Mouse (Mus musculus): Measurements from ENCODE around the gene Slc38a8. TPM values are rescaled to one million over a fixed set of nuclear protein-coding genes. Genes with fewer than 3 reads are reported as not detected.

Gene Slc38a8
- polyA plus RNA-seq, 1 experiment from 2014 or later, result not detected

DNA sequence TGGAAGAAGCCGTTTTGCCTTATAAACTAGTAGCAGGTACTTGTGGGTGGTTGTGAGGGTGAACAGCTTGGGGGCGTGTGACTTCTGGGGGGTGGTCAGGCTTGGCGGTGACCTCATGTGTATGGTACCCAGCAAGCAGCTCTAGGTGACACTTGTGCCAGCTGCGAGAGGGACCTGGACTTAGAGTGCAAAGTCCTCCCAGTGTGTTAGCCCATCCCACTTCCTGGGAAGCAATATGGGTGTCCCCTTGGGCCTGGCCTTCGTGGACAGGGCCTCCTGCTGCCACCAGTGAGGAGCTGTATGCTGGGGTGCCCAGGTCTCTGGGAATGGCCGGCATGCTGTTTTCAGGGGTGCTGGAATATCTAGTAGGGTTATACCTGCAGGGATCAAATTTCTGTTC, 62.6 kb downstream of the Slc38a8 start:
- Histone ChIP-seq H3K4me3 (ENCODE audit: low read depth, low read length) (no peak overlapping the region), H3K27ac (ENCODE audit: low read length) (peak overlapping the region; percentile 21; the same call in 1 of the 2 replicates), H3K4me1 (ENCODE audit: insufficient read depth, low read depth, low read length) (peaks cover 4% of the 10 kb centered on the region; the same call in 1 of the 2 replicates), H3K9me3 (ENCODE audit: low read length) (no peaks in the 10 kb centered on the region), H3K27me3 (replicated peaks; ENCODE audit: insufficient read depth, low read length) (no peaks in the 10 kb centered on the region), H3K36me3 (ENCODE audit: insufficient read depth, low read length) (no peaks in the 10 kb centered on the region), H3K9ac (replicated peaks; ENCODE audit: low read depth) (no peak overlapping the region), H3K4me2 (replicated peaks; ENCODE audit: low read depth, low read length) (no peak overlapping the region; the same call in 1 of the 2 replicates)
- 57% methylated on average over 6 of the region's 6 CpGs for WGBS
- DNase-seq (ENCODE audit: low spot score), result no peak
- TF ChIP-seq EP300 (IDR thresholded peaks at IDR 0.05) (no peak), CTCF (IDR thresholded peaks at IDR 0.05) (no peak)
- no peak for ATAC-seq

DNA sequence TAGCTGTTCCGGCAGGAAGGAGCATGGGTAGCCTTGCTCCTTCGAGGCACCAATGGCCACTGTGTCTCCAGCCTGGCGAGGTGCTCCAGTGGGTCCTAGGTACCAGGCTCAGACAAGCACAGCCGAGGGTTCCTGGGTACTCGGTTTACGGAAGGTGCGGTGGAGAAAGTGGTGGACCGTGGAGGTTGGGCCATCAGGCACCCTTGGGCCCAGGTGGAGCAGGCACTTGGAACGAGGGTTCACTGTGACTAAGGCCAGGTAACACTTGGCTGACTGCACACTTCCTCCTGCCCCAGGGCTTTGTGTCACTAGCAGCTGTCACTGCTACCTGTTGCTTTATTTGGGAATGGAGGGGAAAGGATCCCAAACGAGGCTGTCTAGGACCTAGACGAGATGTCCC, 64.0 kb downstream of the Slc38a8 start:
- peak overlapping the region; percentile 38 for H3K4me2 ChIP-seq (replicated peaks; ENCODE audit: low read depth, low read length)
- no peaks in the 10 kb centered on the region for H3K36me3 ChIP-seq (ENCODE audit: insufficient read depth, low read length)
- H3K4me3 ChIP-seq (ENCODE audit: low read depth, low read length), result peak overlapping the region; percentile 31
- H3K4me1 ChIP-seq (ENCODE audit: insufficient read depth, low read depth, low read length), result peaks cover 4% of the 10 kb centered on the region; the same call in 1 of the 2 replicates
- peak overlapping the region; percentile 80 for H3K27ac ChIP-seq (ENCODE audit: low read length)
- H3K9me3 ChIP-seq (ENCODE audit: low read length), result no peaks in the 10 kb centered on the region
- H3K9ac ChIP-seq (replicated peaks; ENCODE audit: low read depth), result peak overlapping the region; percentile 39
- TF ChIP-seq CTCF (IDR thresholded peaks at IDR 0.05), result no peak
- no peak for TF ChIP-seq EP300 (IDR thresholded peaks at IDR 0.05)
- peak; percentile 39 for ATAC-seq
- H3K27me3 ChIP-seq (replicated peaks; ENCODE audit: insufficient read depth, low read length), result no peaks in the 10 kb centered on the region
- 51% methylated on average over 11 of the region's 11 CpGs for WGBS
- DNase-seq (ENCODE audit: low spot score), result peak; percentile 74

DNA sequence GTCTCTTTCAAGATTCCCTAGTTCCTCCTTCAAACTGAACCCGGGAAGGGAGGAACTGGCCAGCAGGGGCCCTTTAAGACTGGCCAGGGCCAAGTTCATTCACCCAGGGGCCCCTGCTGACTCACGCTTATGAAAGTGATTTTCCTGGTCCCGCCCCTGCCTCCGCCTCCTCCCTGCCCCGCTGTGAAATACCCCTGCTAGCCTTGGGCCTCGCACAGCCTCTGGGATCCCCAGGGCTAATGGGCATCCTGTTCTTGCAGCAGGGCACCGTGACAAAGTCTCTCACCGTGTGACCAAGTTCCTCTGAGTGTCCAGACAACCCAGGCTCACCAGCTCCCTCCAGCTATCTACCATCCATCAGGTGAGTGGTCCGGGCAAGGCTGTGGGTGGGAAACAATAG, 64.6 kb downstream of the Slc38a8 start:
- Histone ChIP-seq H3K27me3 (replicated peaks; ENCODE audit: insufficient read depth, low read length) (no peaks in the 10 kb centered on the region), H3K4me3 (ENCODE audit: low read depth, low read length) (peak overlapping the region; percentile 31), H3K4me1 (ENCODE audit: insufficient read depth, low read depth, low read length) (peaks cover 4% of the 10 kb centered on the region; the same call in 1 of the 2 replicates), H3K9me3 (ENCODE audit: low read length) (no peaks in the 10 kb centered on the region), H3K36me3 (ENCODE audit: insufficient read depth, low read length) (no peaks in the 10 kb centered on the region), H3K9ac (replicated peaks; ENCODE audit: low read depth) (peak overlapping the region; percentile 39), H3K4me2 (replicated peaks; ENCODE audit: low read depth, low read length) (peak overlapping the region; percentile 38), H3K27ac (ENCODE audit: low read length) (peak overlapping the region; percentile 80)
- 9% methylated on average over 9 of the region's 9 CpGs for WGBS
- DNase-seq (ENCODE audit: low spot score), result peak; percentile 89
- peak; percentile 82 for ATAC-seq
- TF ChIP-seq EP300 (IDR thresholded peaks at IDR 0.05) (peak; percentile 46; the same call in 1 of the 2 replicates), CTCF (IDR thresholded peaks at IDR 0.05) (peak; percentile 10; the same call in 1 of the 2 replicates)

DNA sequence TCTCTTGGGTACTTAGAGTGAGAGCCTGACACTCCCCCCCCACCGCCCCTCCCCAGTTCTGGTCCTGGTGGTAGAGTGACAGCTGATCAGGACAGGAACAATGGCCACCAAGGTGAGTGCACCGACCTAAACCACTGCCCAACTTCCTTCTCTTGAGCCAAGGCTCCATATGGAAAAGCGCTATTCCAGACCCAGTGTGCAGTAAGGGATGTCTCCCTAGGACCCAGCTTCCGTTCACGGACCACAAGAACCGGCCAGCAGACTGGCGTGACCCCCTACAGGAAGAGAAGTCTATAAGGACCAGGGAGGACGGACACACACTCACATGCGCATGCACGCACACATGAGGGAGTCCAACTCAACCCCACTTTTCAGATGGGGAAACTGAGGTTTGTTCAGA, 65.2 kb downstream of the Slc38a8 start:
- no peak for DNase-seq (ENCODE audit: low spot score)
- no peak overlapping the region for H3K4me3 ChIP-seq (ENCODE audit: low read depth, low read length)
- H3K4me2 ChIP-seq (replicated peaks; ENCODE audit: low read depth, low read length), result no peak overlapping the region
- no peak for ATAC-seq
- 84% methylated on average over 10 of the region's 10 CpGs for WGBS
- H3K27ac ChIP-seq (ENCODE audit: low read length), result peak overlapping the region; percentile 58; the same call in 1 of the 2 replicates
- H3K36me3 ChIP-seq (ENCODE audit: insufficient read depth, low read length), result no peaks in the 10 kb centered on the region
- H3K4me1 ChIP-seq (ENCODE audit: insufficient read depth, low read depth, low read length), result peaks cover 4% of the 10 kb centered on the region; the same call in 1 of the 2 replicates
- H3K27me3 ChIP-seq (replicated peaks; ENCODE audit: insufficient read depth, low read length), result no peaks in the 10 kb centered on the region
- H3K9me3 ChIP-seq (ENCODE audit: low read length), result no peaks in the 10 kb centered on the region
- TF ChIP-seq EP300 (IDR thresholded peaks at IDR 0.05), result no peak
- TF ChIP-seq CTCF (IDR thresholded peaks at IDR 0.05), result no peak
- H3K9ac ChIP-seq (replicated peaks; ENCODE audit: low read depth), result no peak overlapping the region

DNA sequence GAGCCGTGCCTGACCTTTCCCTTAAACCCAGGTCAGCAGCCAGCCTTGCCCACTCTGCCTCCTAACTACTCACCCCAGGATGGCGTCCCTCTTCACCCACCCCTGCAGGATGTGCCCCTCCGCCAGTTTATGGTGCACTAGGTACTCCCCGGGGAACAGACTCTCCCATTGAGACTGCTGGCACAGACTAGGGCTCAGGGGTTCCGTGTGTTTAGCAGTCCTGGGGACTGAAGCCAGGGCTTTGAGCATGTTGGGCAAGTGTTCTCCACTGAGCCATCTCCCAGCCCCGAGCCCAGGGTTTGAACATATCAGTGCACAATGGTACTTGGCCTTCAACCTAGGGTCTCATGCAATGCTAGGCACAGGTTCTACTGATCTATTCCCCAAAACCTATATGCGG, 66.0 kb downstream of the Slc38a8 start:
- DNase-seq (ENCODE audit: low spot score) (no peak), ATAC-seq (no peak)
- WGBS, result 85% methylated on average over 7 of the region's 7 CpGs
- no peaks in the 10 kb centered on the region for H3K9me3 ChIP-seq (ENCODE audit: low read length)
- no peaks in the 10 kb centered on the region for H3K36me3 ChIP-seq (ENCODE audit: insufficient read depth, low read length)
- H3K27me3 ChIP-seq (replicated peaks; ENCODE audit: insufficient read depth, low read length), result no peaks in the 10 kb centered on the region
- no peak for TF ChIP-seq EP300 (IDR thresholded peaks at IDR 0.05)
- TF ChIP-seq CTCF (IDR thresholded peaks at IDR 0.05), result no peak
- no peaks in the 10 kb centered on the region for H3K4me1 ChIP-seq (ENCODE audit: insufficient read depth, low read depth, low read length)
- H3K4me2 ChIP-seq (replicated peaks; ENCODE audit: low read depth, low read length), result no peak overlapping the region
- no peak overlapping the region for H3K27ac ChIP-seq (ENCODE audit: low read length)
- no peak overlapping the region for H3K9ac ChIP-seq (replicated peaks; ENCODE audit: low read depth)
- no peak overlapping the region for H3K4me3 ChIP-seq (ENCODE audit: low read depth, low read length)

DNA sequence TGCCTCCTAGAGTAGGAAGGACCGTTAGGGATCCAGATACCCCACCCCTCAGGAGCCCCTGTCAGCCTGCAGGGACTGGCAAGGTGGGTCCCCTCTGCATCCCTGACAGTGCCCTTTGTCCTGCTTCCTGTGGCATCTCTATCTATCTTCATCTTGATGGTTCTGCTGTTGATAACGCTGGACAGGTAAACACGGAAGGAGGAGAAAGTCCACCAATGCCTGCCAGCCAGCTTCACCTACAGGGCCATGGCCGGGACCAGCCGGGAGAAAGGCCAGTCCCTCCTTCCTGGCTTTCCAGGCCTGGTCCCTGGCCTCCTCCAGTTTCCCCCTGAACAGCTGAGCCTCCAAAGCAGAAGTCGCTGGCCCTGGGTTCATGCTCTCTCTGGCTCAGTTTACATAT, 66.9 kb downstream of the Slc38a8 start:
- no peaks in the 10 kb centered on the region for H3K9me3 ChIP-seq (ENCODE audit: low read length)
- H3K4me1 ChIP-seq (ENCODE audit: insufficient read depth, low read depth, low read length), result no peaks in the 10 kb centered on the region
- no peak overlapping the region for H3K4me3 ChIP-seq (ENCODE audit: low read depth, low read length)
- no peak overlapping the region for H3K27ac ChIP-seq (ENCODE audit: low read length)
- no peaks in the 10 kb centered on the region for H3K36me3 ChIP-seq (ENCODE audit: insufficient read depth, low read length)
- H3K4me2 ChIP-seq (replicated peaks; ENCODE audit: low read depth, low read length), result no peak overlapping the region
- no peak for ATAC-seq
- WGBS, result 75% methylated on average over 6 of the region's 6 CpGs
- TF ChIP-seq EP300 (IDR thresholded peaks at IDR 0.05) (no peak), CTCF (IDR thresholded peaks at IDR 0.05) (no peak)
- H3K9ac ChIP-seq (replicated peaks; ENCODE audit: low read depth), result no peak overlapping the region
- no peaks in the 10 kb centered on the region for H3K27me3 ChIP-seq (replicated peaks; ENCODE audit: insufficient read depth, low read length)
- DNase-seq (ENCODE audit: low spot score), result no peak
